Mouse (Mus musculus) lung, embryonic 14.5 days (tissue): ENCODE data around the gene Arhgef25. TPM values are rescaled to one million over a fixed set of nuclear protein-coding genes. Genes with fewer than 3 reads are reported as not detected.

Experiments used
- ATAC-seq: fragments of 200-750 bp; cut with Nextera tagmentation; 2 replicates; pipeline ENCODE4 v1.8.0; 2017; ENCODE audit warnings: mild to moderate bottlenecking, moderate TSS enrichment, moderate library complexity; ENCODE audit not compliant: insufficient read depth
- DNase-seq: peaks from one replicate; pipeline ENCODE4 v3.0.0-alpha.2; 2015
- H3K27ac ChIP-seq: fragments of 300-500 bp; sonication (generic); 2 replicates; pipeline ENCODE4 v1.5.1; 2014; ENCODE audit warnings: low read depth, mild to moderate bottlenecking, moderate library complexity
- H3K27me3 ChIP-seq: fragments of 300-500 bp; sonication (generic); 2 replicates; pipeline ENCODE4 v1.6.1; 2014; ENCODE audit warnings: low read length, control low read depth; ENCODE audit not compliant: insufficient read depth
- H3K36me3 ChIP-seq: fragments of 300-500 bp; sonication (generic); 2 replicates; pipeline ENCODE4 v1.6.1; 2014; ENCODE audit warnings: control low read depth; ENCODE audit not compliant: insufficient read depth
- H3K4me1 ChIP-seq: fragments of 300-500 bp; sonication (generic); 2 replicates; pipeline ENCODE4 v1.6.1; 2014; ENCODE audit warnings: antibody characterized with exemption, control low read depth; ENCODE audit not compliant: insufficient read depth
- H3K4me2 ChIP-seq: fragments of 300-500 bp; sonication (generic); 2 replicates; pipeline ENCODE4 v1.6.1; 2014; ENCODE audit warnings: mild to moderate bottlenecking
- H3K4me3 ChIP-seq: fragments of 300-500 bp; sonication (generic); 2 replicates; pipeline ENCODE4 v1.5.1; 2014; ENCODE audit warnings: low read depth, low read length
- H3K9ac ChIP-seq: fragments of 300-500 bp; sonication (generic); 2 replicates; pipeline ENCODE4 v1.6.1; 2014
- H3K9me3 ChIP-seq: fragments of 300-500 bp; sonication (generic); 2 replicates; pipeline ENCODE4 v1.6.1; 2016; ENCODE audit warnings: low read depth, low read length, control low read depth
- CTCF ChIP-seq: IDR thresholded peaks from 2 replicates; pipeline ENCODE4 v1.5.1; 2016; ENCODE audit warnings: antibody characterized with exemption, low read depth
- WGBS: fragments of 180-500 bp; shearing (Covaris S2); extraction: QIAGEN DNeasy Blood & Tissue Kit; methylation state at CpG from one replicate; pipeline ENCODE4 v1.1.7; 2014; 5-methylcytosine and 5-hydroxymethylcytosine counted together
- polyA plus RNA-seq: library from polyadenylated mRNA; unstranded; fragments of >200 nt; fragmentation: Nextera tagmentation; extraction: Ambion mirVana; gene quantifications from 2 replicates; pipeline ENCODE4 v1.2.1, GENCODE M21; 2014

Gene Arhgef25
- polyA plus RNA-seq, 1 experiment from 2014 or later = 48.7 TPM

GRCm38 (mm10) chr10:127185506-127185905 lies 4.4 kb downstream of the Arhgef25 start:
- Histone ChIP-seq H3K9ac (no peak overlapping the region), H3K4me1 (peaks cover 8% of the 10 kb centered on the region; the same call in 1 of the 2 replicates), H3K9me3 (no peaks in the 10 kb centered on the region), H3K27ac (no peak overlapping the region), H3K4me3 (no peak overlapping the region), H3K27me3 (peaks cover 7% of the 10 kb centered on the region), H3K4me2 (no peak overlapping the region), H3K36me3 (peaks cover 36% of the 10 kb centered on the region)
- TF ChIP-seq CTCF = no peak
- WGBS = 82% methylated on average over 15 of the region's 15 CpGs
- DNase-seq (no peak), ATAC-seq (no peak)

- H3K27me3 ChIP-seq = peaks cover 11% of the 10 kb centered on the region
- H3K4me1 ChIP-seq = peaks cover 8% of the 10 kb centered on the region
- peaks cover 36% of the 10 kb centered on the region for H3K36me3 ChIP-seq
- no peaks in the 10 kb centered on the region for H3K9me3 ChIP-seq
- H3K27ac ChIP-seq = no peak overlapping the region
- no peak overlapping the region for H3K4me3 ChIP-seq
- H3K4me2 ChIP-seq = no peak overlapping the region
- no peak overlapping the region for H3K9ac ChIP-seq
- ATAC-seq (no peak), DNase-seq (peak; percentile 39)
- WGBS = 70% methylated on average over 9 of the region's 9 CpGs
- TF ChIP-seq CTCF = no peak
Measured at GRCm38 (mm10) chr10:127185101-127185500, 4.8 kb downstream of the Arhgef25 start.

- H3K4me1 ChIP-seq = peaks cover 3% of the 10 kb centered on the region; the same call in 1 of the 2 replicates
- H3K36me3 ChIP-seq = peaks cover 36% of the 10 kb centered on the region
- H3K9me3 ChIP-seq = no peaks in the 10 kb centered on the region
- no peak for ATAC-seq
- H3K9ac ChIP-seq = no peak overlapping the region
- no peak for DNase-seq
- no peak overlapping the region for H3K4me3 ChIP-seq
- peaks cover 24% of the 10 kb centered on the region for H3K27me3 ChIP-seq
- no peak overlapping the region for H3K27ac ChIP-seq
- no peak for TF ChIP-seq CTCF
- WGBS = 22% methylated on average over 20 of the region's 20 CpGs
- peak overlapping the region; percentile 19; the same call in 1 of the 2 replicates for H3K4me2 ChIP-seq
Measured at GRCm38 (mm10) chr10:127183759-127184158, 6.1 kb downstream of the Arhgef25 start.

- Histone ChIP-seq H3K9ac (no peak overlapping the region), H3K27ac (no peak overlapping the region), H3K27me3 (peaks cover 36% of the 10 kb centered on the region), H3K9me3 (no peaks in the 10 kb centered on the region), H3K4me1 (peaks cover 9% of the 10 kb centered on the region), H3K4me3 (no peak overlapping the region), H3K4me2 (no peak overlapping the region), H3K36me3 (peaks cover 36% of the 10 kb centered on the region)
- TF ChIP-seq CTCF = no peak
- no peak for DNase-seq
- ATAC-seq = no peak
- 78% methylated on average over 4 of the region's 4 CpGs for WGBS
Measured at GRCm38 (mm10) chr10:127182624-127183023, 7.3 kb downstream of the Arhgef25 start.

GRCm38 (mm10) chr10:127181566-127181965 lies 8.3 kb downstream of the Arhgef25 start:
- H3K27ac ChIP-seq = no peak overlapping the region
- no peak overlapping the region for H3K4me2 ChIP-seq
- H3K9me3 ChIP-seq = no peaks in the 10 kb centered on the region
- no peak for ATAC-seq
- no peak overlapping the region for H3K4me3 ChIP-seq
- TF ChIP-seq CTCF = no peak
- no peak overlapping the region for H3K9ac ChIP-seq
- peaks cover 30% of the 10 kb centered on the region for H3K36me3 ChIP-seq
- H3K4me1 ChIP-seq = peaks cover 9% of the 10 kb centered on the region
- WGBS = 52% methylated on average over 6 of the region's 6 CpGs
- peaks cover 46% of the 10 kb centered on the region for H3K27me3 ChIP-seq
- no peak for DNase-seq

GRCm38 (mm10) chr10:127180695-127181047 lies 9.2 kb downstream of the Arhgef25 start:
- Histone ChIP-seq H3K27ac (no peak overlapping the region), H3K36me3 (peaks cover 26% of the 10 kb centered on the region; the same call in 1 of the 2 replicates), H3K4me1 (peaks cover 9% of the 10 kb centered on the region), H3K27me3 (peaks cover 47% of the 10 kb centered on the region), H3K4me2 (no peak overlapping the region), H3K4me3 (no peak overlapping the region), H3K9ac (no peak overlapping the region), H3K9me3 (no peaks in the 10 kb centered on the region)
- 30% methylated on average over 3 of the region's 3 CpGs for WGBS
- ATAC-seq = no peak
- DNase-seq = no peak
- no peak for TF ChIP-seq CTCF

- TF ChIP-seq CTCF = no peak
- WGBS = 4% methylated on average over 32 of the region's 34 CpGs
- Histone ChIP-seq H3K4me2 (peak within 1 kb of the TSS; percentile 51), H3K27me3 (peaks cover 47% of the 10 kb centered on the region), H3K9me3 (no peaks in the 10 kb centered on the region), H3K4me1 (peaks cover 9% of the 10 kb centered on the region), H3K4me3 (peak within 1 kb of the TSS; percentile 19; the same call in 1 of the 2 replicates), H3K9ac (peak within 1 kb of the TSS; percentile 29; the same call in 1 of the 2 replicates), H3K27ac (no peak within 1 kb of the TSS), H3K36me3 (peaks cover 20% of the 10 kb centered on the region; the same call in 1 of the 2 replicates)
- ATAC-seq (no peak), DNase-seq (peak; percentile 39)
Measured at GRCm38 (mm10) chr10:127179871-127180694, 9.8 kb downstream of the Arhgef25 start, which contains the start of gene Slc26a10. Slc26a10 (minus strand) TSS chr10:127180645.
